Mouse (Mus musculus) forebrain, embryonic 16.5 days (tissue): ENCODE results near the gene Vmn1r220. TPM values are rescaled to one million over a fixed set of nuclear protein-coding genes. Genes with fewer than 3 reads are reported as not detected.
"Not testable (repeated sequence)": the region's sequence is repeated elsewhere in the genome, so short reads cannot be mapped to it uniquely, and the experiment has no call there.

ENCODE experiments used
- ATAC-seq: fragments of 200-750 bp; cut with Nextera tagmentation; 2 replicates; pipeline ENCODE4 v1.8.0; 2017; ENCODE audit warnings: mild to moderate bottlenecking, moderate library complexity
- H3K27ac ChIP-seq: fragments of 300-500 bp; sonication (generic); 2 replicates; pipeline ENCODE4 v1.5.1; 2014; ENCODE audit warnings: low read length, control low read depth
- H3K27me3 ChIP-seq: fragments of 300-500 bp; sonication (generic); replicated peaks from 2 replicates; pipeline ENCODE4 v1.6.1; 2014; ENCODE audit warnings: low read length; ENCODE audit not compliant: control insufficient read depth, insufficient read depth
- H3K36me3 ChIP-seq: fragments of 300-500 bp; sonication (generic); 2 replicates; pipeline ENCODE4 v1.6.1; 2014; ENCODE audit not compliant: control insufficient read depth, insufficient read depth
- H3K4me1 ChIP-seq: fragments of 300-500 bp; sonication (generic); replicated peaks from 2 replicates; pipeline ENCODE4 v1.6.1; 2014; ENCODE audit warnings: low read length; ENCODE audit not compliant: control insufficient read depth, insufficient read depth
- H3K4me2 ChIP-seq: fragments of 300-500 bp; sonication (generic); 2 replicates; pipeline ENCODE4 v1.6.1; 2014; ENCODE audit warnings: mild to moderate bottlenecking, low read length, control low read depth
- H3K4me3 ChIP-seq: fragments of 300-500 bp; sonication (generic); replicated peaks from 2 replicates; pipeline ENCODE4 v1.5.1; 2014; ENCODE audit warnings: mild to moderate bottlenecking, low read length, control low read depth
- H3K9ac ChIP-seq: fragments of 300-500 bp; sonication (generic); replicated peaks from 2 replicates; pipeline ENCODE4 v1.6.1; 2014; ENCODE audit warnings: low read depth, low read length, control low read depth
- H3K9me3 ChIP-seq: fragments of 300-500 bp; sonication (generic); 2 replicates; pipeline ENCODE4 v1.6.1; 2016; ENCODE audit warnings: low read length; ENCODE audit not compliant: control insufficient read depth
- WGBS: fragments of 180-500 bp; shearing (Covaris S2); extraction: QIAGEN DNeasy Blood & Tissue Kit; methylation state at CpG from one replicate; pipeline ENCODE4 v1.1.7; 2014; 5-methylcytosine and 5-hydroxymethylcytosine counted together
- polyA plus RNA-seq: library from polyadenylated mRNA; unstranded; fragments of >200 nt; fragmentation: Nextera tagmentation; extraction: Ambion mirVana; gene quantifications from 2 replicates; pipeline ENCODE4 v1.2.1, GENCODE M21; 2015

The Vmn1r220 gene
- not detected in 2 replicates for polyA plus RNA-seq

- H3K4me3 ChIP-seq: no peak within 1 kb of the TSS
- 85% methylated on average over 2 of the region's 2 CpGs for WGBS
- H3K9ac ChIP-seq: no peak within 1 kb of the TSS
- H3K27ac ChIP-seq: no peak within 1 kb of the TSS
- no peaks in the 10 kb centered on the region for H3K9me3 ChIP-seq
- no peaks in the 10 kb centered on the region for H3K36me3 ChIP-seq
- no peaks in the 10 kb centered on the region for H3K27me3 ChIP-seq
- no peak for ATAC-seq
- no peaks in the 10 kb centered on the region for H3K4me1 ChIP-seq
- no peak within 1 kb of the TSS for H3K4me2 ChIP-seq
These were observed at the start of gene Vmn1r220 for GRCm38 (mm10) chr13:23187875-23188274. Vmn1r220 (minus strand) TSS chr13:23187975.

DNA sequence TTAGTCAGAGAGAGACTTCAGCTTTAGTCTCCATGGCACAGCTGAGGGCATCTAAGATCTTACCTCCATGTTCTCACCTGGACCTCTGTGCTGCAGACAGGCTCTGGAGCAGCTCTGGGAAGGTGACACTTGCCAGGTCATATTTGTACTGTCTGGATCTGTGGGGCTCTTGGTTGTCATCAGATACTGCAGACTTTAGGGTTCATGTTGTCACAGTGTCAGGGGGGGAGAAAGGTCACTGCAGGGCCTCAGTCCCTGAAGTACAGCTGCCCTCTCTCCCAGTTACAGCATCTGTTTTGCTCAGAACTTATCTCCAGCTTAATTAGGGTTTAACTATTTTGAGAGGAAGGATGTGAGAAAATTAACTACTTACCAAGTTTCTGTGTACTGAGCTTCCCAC lies 48.1 kb upstream of the Vmn1r220 start, which contains the start of gene Vmn1r222:
TSS of gene Vmn1r222 (minus strand) at position 101 of the 400 bp plus-strand sequence.
- not testable (repeated sequence) for H3K4me3 ChIP-seq, H3K27ac ChIP-seq, H3K36me3 ChIP-seq, ATAC-seq, H3K9ac ChIP-seq, H3K9me3 ChIP-seq, H3K4me1 ChIP-seq, H3K27me3 ChIP-seq, H3K4me2 ChIP-seq

GRCm38 (mm10) chr13:23213827-23214226 lies 26.1 kb upstream of the Vmn1r220 start, which contains the start of gene Vmn1r221:
Vmn1r221 (plus strand) TSS chr13:23214127.
- H3K4me3 ChIP-seq, H3K4me2 ChIP-seq, H3K9ac ChIP-seq, H3K4me1 ChIP-seq, H3K27ac ChIP-seq, H3K27me3 ChIP-seq, H3K9me3 ChIP-seq, ATAC-seq, H3K36me3 ChIP-seq: not testable (repeated sequence)
- WGBS: 89% methylated on average over 2 of the region's 2 CpGs

GRCm38 (mm10) chr13:23203885-23204284 lies 16.1 kb upstream of the Vmn1r220 start:
- ATAC-seq: not testable (repeated sequence)

DNA sequence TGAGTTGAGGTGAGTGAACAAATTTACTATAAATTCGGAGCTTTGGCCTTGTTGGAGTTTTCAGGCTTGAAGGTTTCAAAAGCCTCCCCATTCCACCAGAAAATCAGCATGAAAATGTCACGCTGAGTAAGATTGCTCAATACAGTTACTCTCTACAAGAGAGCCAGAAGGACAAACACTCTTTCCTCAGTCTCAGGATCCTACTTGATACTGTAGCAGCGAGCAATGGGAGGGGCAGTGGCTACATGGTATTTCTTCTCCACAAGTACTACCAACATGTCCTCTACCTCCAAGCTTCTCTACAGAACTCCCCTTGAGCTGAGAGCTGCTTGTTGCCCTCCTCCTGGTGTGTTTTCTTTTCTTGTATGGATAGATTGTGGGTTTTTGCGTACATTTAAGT lies 21.3 kb downstream of the Vmn1r220 start:
- H3K27me3 ChIP-seq, H3K9ac ChIP-seq, H3K36me3 ChIP-seq, H3K4me2 ChIP-seq, ATAC-seq, H3K4me3 ChIP-seq, H3K9me3 ChIP-seq, H3K4me1 ChIP-seq, H3K27ac ChIP-seq: not testable (repeated sequence)
- 90% methylated on average over 4 of the region's 4 CpGs for WGBS

More at GRCm38 (mm10) chr13:23203885-23204284, 16.1 kb upstream of the Vmn1r220 start:
- not testable (repeated sequence) for H3K27me3 ChIP-seq, H3K36me3 ChIP-seq, H3K4me1 ChIP-seq, H3K27ac ChIP-seq, H3K4me2 ChIP-seq, H3K4me3 ChIP-seq, H3K9me3 ChIP-seq, H3K9ac ChIP-seq
- WGBS: 78% methylated on average over 1 of the region's 1 CpGs

DNA sequence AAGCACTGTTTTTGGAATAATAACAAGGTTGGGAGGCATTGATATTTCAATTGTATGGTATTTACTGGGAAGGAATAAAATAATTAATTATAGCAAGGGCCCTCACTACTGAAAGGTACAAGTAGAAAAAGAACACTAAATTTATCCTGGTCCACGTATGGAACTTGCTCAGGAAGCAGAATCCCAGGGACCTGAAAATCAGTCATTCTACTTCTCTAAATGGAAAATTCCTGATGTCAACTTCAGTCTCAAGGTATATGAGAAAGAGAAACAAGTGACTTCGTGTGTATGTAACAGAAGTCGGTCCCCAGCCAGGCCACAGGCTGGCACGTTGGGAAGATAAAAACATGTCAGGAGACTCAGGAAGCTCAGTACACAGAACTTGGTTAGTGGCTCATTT lies 28.8 kb downstream of the Vmn1r220 start, which contains the start of gene Vmn1r219:
TSS of gene Vmn1r219 (plus strand) at position 301 of the 400 bp plus-strand sequence.
- no peak within 1 kb of the TSS for H3K4me3 ChIP-seq
- H3K27ac ChIP-seq: no peak within 1 kb of the TSS
- ATAC-seq: no peak
- H3K9ac ChIP-seq: no peak within 1 kb of the TSS
- 82% methylated on average over 4 of the region's 4 CpGs for WGBS
- no peaks in the 10 kb centered on the region for H3K27me3 ChIP-seq
- H3K4me1 ChIP-seq: no peaks in the 10 kb centered on the region
- H3K4me2 ChIP-seq: no peak within 1 kb of the TSS
- no peaks in the 10 kb centered on the region for H3K36me3 ChIP-seq
- no peaks in the 10 kb centered on the region for H3K9me3 ChIP-seq

DNA sequence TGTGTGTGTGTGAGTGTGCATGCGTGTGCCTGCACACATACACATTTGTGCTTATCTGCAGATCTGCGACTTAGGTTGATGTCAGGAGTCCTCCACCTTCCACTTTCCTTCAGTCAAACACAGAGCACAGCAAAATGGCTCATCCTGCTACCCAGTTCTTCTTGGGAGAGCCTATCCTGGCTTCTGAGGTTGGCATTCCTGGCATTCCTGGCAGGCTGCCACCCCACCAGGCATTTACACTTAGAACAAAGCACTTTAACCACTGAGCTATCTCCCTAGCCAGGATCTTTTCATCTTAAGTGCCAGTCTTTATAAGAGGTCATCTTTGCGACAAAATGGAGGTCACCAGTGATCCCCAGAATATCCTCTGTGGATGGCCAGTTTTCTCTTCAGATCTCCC lies 29.9 kb downstream of the Vmn1r220 start:
- H3K4me3 ChIP-seq: no peak overlapping the region
- H3K4me1 ChIP-seq: no peaks in the 10 kb centered on the region
- H3K27me3 ChIP-seq: no peaks in the 10 kb centered on the region
- ATAC-seq: no peak
- H3K36me3 ChIP-seq: no peaks in the 10 kb centered on the region
- H3K27ac ChIP-seq: no peak overlapping the region
- 67% methylated on average over 3 of the region's 3 CpGs for WGBS
- no peaks in the 10 kb centered on the region for H3K9me3 ChIP-seq
- no peak overlapping the region for H3K9ac ChIP-seq
- H3K4me2 ChIP-seq: no peak overlapping the region

GRCm38 (mm10) chr13:23138880-23139279 lies 48.9 kb downstream of the Vmn1r220 start:
- WGBS: 43% methylated on average over 2 of the region's 2 CpGs
- H3K4me1 ChIP-seq: no peaks in the 10 kb centered on the region
- no peak overlapping the region for H3K9ac ChIP-seq
- H3K4me3 ChIP-seq: no peak overlapping the region
- H3K4me2 ChIP-seq: no peak overlapping the region
- H3K36me3 ChIP-seq: no peaks in the 10 kb centered on the region
- ATAC-seq: peak; percentile 88
- no peaks in the 10 kb centered on the region for H3K27me3 ChIP-seq
- H3K27ac ChIP-seq: no peak overlapping the region
- H3K9me3 ChIP-seq: no peaks in the 10 kb centered on the region

GRCm38 (mm10) chr13:23133501-23133900 lies 54.3 kb downstream of the Vmn1r220 start:
- Histone ChIP-seq H3K27ac (no peak overlapping the region), H3K27me3 (no peaks in the 10 kb centered on the region), H3K36me3 (no peaks in the 10 kb centered on the region), H3K9ac (no peak overlapping the region), H3K9me3 (no peaks in the 10 kb centered on the region), H3K4me3 (no peak overlapping the region), H3K4me1 (no peaks in the 10 kb centered on the region), H3K4me2 (no peak overlapping the region)
- ATAC-seq: no peak
- WGBS: 60% methylated on average over 1 of the region's 1 CpGs

DNA sequence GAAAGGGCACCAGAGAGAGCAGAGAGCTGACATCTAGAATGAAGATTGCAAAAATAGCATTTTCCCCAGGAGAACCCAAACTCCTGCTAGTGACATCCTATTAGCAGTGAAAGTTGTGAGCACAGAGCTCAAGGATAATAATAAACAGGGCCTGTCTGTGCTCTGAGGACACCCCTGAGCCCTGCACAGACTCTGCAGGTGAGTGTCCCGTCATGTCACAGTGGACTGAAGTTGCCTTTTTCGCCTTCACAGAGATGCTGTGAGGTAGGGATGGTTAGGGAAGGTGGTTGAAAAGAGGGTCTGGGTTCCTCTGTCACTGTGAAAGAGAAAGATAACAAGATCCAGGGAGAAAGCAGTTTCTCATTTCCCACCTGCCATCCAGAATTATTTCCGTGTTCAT lies 54.7 kb downstream of the Vmn1r220 start, which contains the start of gene Vmn1r218:
TSS of gene Vmn1r218 (plus strand) at position 57 of the 400 bp plus-strand sequence.
- Histone ChIP-seq H3K4me2 (no peak within 1 kb of the TSS), H3K4me1 (no peaks in the 10 kb centered on the region), H3K9ac (no peak within 1 kb of the TSS), H3K9me3 (no peaks in the 10 kb centered on the region), H3K36me3 (no peaks in the 10 kb centered on the region), H3K27ac (no peak within 1 kb of the TSS), H3K4me3 (no peak within 1 kb of the TSS), H3K27me3 (no peaks in the 10 kb centered on the region)
- no peak for ATAC-seq
- WGBS: 70% methylated on average over 3 of the region's 3 CpGs
